In the genomic region with DNA sequence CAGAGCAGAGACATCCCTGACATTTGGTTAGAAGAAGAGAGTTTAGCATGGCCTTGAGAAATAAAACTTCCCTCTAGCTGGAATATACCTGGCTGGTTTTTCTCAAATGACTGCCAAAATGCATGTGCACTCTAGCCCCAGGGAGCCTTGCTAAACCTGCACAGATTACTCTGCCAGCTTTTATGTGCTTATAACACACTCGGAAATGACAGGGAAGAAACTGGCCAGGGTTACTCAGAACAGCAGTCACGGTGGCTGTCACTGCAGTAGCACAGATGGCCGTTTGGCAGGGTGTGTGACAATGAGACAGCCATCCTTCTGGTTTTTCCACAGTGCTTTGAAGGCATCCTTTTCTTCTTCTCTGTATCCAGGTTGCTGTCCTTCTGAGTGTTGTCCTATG, we compare ENCODE assay signal across 13 mouse cellular contexts. TPM values are rescaled to one million over a fixed set of nuclear protein-coding genes. Genes with fewer than 3 reads are reported as not detected.
DNase-seq lines count a peak whose midpoint lies in the region; ATAC-seq lines count a peak whose summit lies in the region.
"Had no signal": no experiment of that assay in that cellular context is flagged by ENCODE, and none has a peak within 500 bp of the region (broad histone marks: within the 10 kb centered on the region; RNA-seq: fewer than 3 reads in every experiment).

No protein-coding gene starts in this region.

- H3K27ac ChIP-seq in forebrain, embryonic 13.5 days: no peak overlapping the region
- H3K27ac ChIP-seq in forebrain, embryonic 11.5 days (ENCODE audit: low read depth, low read length): no peak overlapping the region
- H3K27ac ChIP-seq: limb, embryonic 12.5 days had no signal

- no peak overlapping the region for H3K4me3 ChIP-seq in forebrain, embryonic 13.5 days
- H3K4me3 ChIP-seq in forebrain, embryonic 11.5 days (ENCODE audit: low read depth, low read length): no peak overlapping the region
- H3K4me3 ChIP-seq: erythroblast, embryonic 14.5 days; limb, embryonic 12.5 days; megakaryocyte, embryonic 14.5 days had no signal

- H3K36me3 ChIP-seq in forebrain, embryonic 13.5 days (ENCODE audit: poor library complexity, severe bottlenecking): peaks cover 6% of the 10 kb centered on the region; the same call in 1 of the 2 replicates
- H3K36me3 ChIP-seq in forebrain, embryonic 11.5 days (ENCODE audit: control insufficient read depth, insufficient read depth, low read length): no peaks in the 10 kb centered on the region
- H3K36me3 ChIP-seq: limb, embryonic 12.5 days had no signal

- DNase-seq in forebrain, embryonic 11.5 days (ENCODE audit: low spot score): no peak
- peak; percentile 38 to 43 for DNase-seq in right cerebral cortex, adult 2 months (ENCODE audit: low spot score in 2 of 2)
- DNase-seq in right cerebral cortex, postnatal 25 days: no peak
- DNase-seq in layer of hippocampus, adult 11-12 months (ENCODE audit: low spot score): peak; percentile 62
- no peak for DNase-seq in kidney, postnatal 25 days
- DNase-seq in kidney, adult 11 months: no peak
- DNase-seq: kidney, adult 8-10 months; lung, embryonic 14.5 days had no signal

- H3K4me2 ChIP-seq in forebrain, embryonic 13.5 days: no peak overlapping the region
- H3K4me2 ChIP-seq in forebrain, embryonic 11.5 days (ENCODE audit: low read depth, low read length, severe bottlenecking): no peak overlapping the region
- H3K4me2 ChIP-seq: limb, embryonic 12.5 days; lung, embryonic 14.5 days had no signal

- no peaks in the 10 kb centered on the region for H3K27me3 ChIP-seq in forebrain, embryonic 13.5 days
- no peaks in the 10 kb centered on the region for H3K27me3 ChIP-seq in forebrain, embryonic 11.5 days (ENCODE audit: control insufficient read depth, insufficient read depth, low read length)
- H3K27me3 ChIP-seq: limb, embryonic 12.5 days had no signal

- H3K4me1 ChIP-seq in forebrain, embryonic 13.5 days: no peaks in the 10 kb centered on the region
- H3K4me1 ChIP-seq in forebrain, embryonic 11.5 days (replicated peaks; ENCODE audit: control insufficient read depth, insufficient read depth, low read length): no peaks in the 10 kb centered on the region
- H3K4me1 ChIP-seq: limb, embryonic 12.5 days had no signal

- WGBS in forebrain, embryonic 13.5 days: 56% methylated on average over 3 of the region's 3 CpGs
- 66% methylated on average over 3 of the region's 3 CpGs for WGBS in forebrain, embryonic 11.5 days

- H3K9ac ChIP-seq in forebrain, embryonic 13.5 days: no peak overlapping the region
- no peak overlapping the region for H3K9ac ChIP-seq in forebrain, embryonic 11.5 days (ENCODE audit: low read length)
- H3K9ac ChIP-seq: limb, embryonic 12.5 days; lung, embryonic 14.5 days had no signal

- H3K9me3 ChIP-seq in forebrain, embryonic 13.5 days (replicated peaks): no peaks in the 10 kb centered on the region
- H3K9me3 ChIP-seq in forebrain, embryonic 11.5 days (ENCODE audit: control insufficient read depth, low read length): no peaks in the 10 kb centered on the region
- H3K9me3 ChIP-seq: limb, embryonic 12.5 days; megakaryocyte, embryonic 14.5 days had no signal

- peak; percentile 82; the same call in 1 of the 2 replicates for ATAC-seq in forebrain, embryonic 13.5 days
- ATAC-seq in forebrain, embryonic 11.5 days (replicated peaks; ENCODE audit: low FRiP score): no peak
- ATAC-seq in monocyte, adult 5-6 weeks (replicated peaks; ENCODE audit: insufficient number of reproducible peaks, low FRiP score, low TSS enrichment, poor library complexity, severe bottlenecking): no peak

RNA-seq across cellular contexts. Expression of gene Chmp3, which starts 18.0 kb away (rescaled TPM):
- 48.9 and 54.9 TPM in 2 replicates for polyA plus RNA-seq in forebrain, embryonic 13.5 days (2015; fragmentation: Nextera tagmentation; extraction: Ambion mirVana)
- polyA plus RNA-seq in forebrain, embryonic 11.5 days (2014; fragmentation: Nextera tagmentation; extraction: Ambion mirVana): 46.3 and 49.4 TPM in 2 replicates
- 186 to 287 TPM (median 285 TPM) in 3 replicates for total RNA-seq in monocyte, adult 5-6 weeks (2017)

RNA-seq across cellular contexts. Expression of gene Rnf103, which starts 31.9 kb away (rescaled TPM):
- polyA plus RNA-seq in forebrain, embryonic 13.5 days (2015; fragmentation: Nextera tagmentation; extraction: Ambion mirVana): 16.9 and 18.8 TPM in 2 replicates
- 17.9 and 18.9 TPM in 2 replicates for polyA plus RNA-seq in forebrain, embryonic 11.5 days (2014; fragmentation: Nextera tagmentation; extraction: Ambion mirVana)
- total RNA-seq in monocyte, adult 5-6 weeks (2017): 42.9 to 54.1 TPM (median 53.0 TPM) in 3 replicates

Comparison
In these comparisons a context has a peak if more than half of its experiments do, and no peak if none do; other contexts are left out.
1. DNase-seq: peak in right cerebral cortex, adult 2 months (2 of 2) and layer of hippocampus, adult 11-12 months (single experiment); none in forebrain, embryonic 11.5 days (single experiment), right cerebral cortex, postnatal 25 days (single experiment), kidney, postnatal 25 days (0 of 2) and kidney, adult 11 months (single experiment).